Mouse (Mus musculus) stomach, embryonic 16.5 days (tissue): ENCODE results near the gene Tmem234. TPM values are rescaled to one million over a fixed set of nuclear protein-coding genes. Genes with fewer than 3 reads are reported as not detected.

Source experiments
- ATAC-seq: fragments of 200-750 bp; cut with Nextera tagmentation; 2 replicates; pipeline ENCODE4 v1.8.0; 2017; ENCODE audit warnings: moderate number of reproducible peaks, moderate TSS enrichment; ENCODE audit not compliant: insufficient read depth, low FRiP score
- H3K27ac ChIP-seq: fragments of 300-500 bp; sonication (generic); 2 replicates; pipeline ENCODE4 v1.5.1; 2014; ENCODE audit warnings: low read length
- H3K27me3 ChIP-seq: fragments of 300-500 bp; sonication (generic); 2 replicates; pipeline ENCODE4 v1.6.1; 2014; ENCODE audit warnings: low read length, control low read depth, mixed read lengths; ENCODE audit not compliant: control insufficient read depth, insufficient read depth
- H3K36me3 ChIP-seq: fragments of 300-500 bp; sonication (generic); 2 replicates; pipeline ENCODE4 v1.6.1; 2014; ENCODE audit warnings: low read length; ENCODE audit not compliant: control insufficient read depth, insufficient read depth
- H3K4me1 ChIP-seq: fragments of 300-500 bp; sonication (generic); 2 replicates; pipeline ENCODE4 v1.6.1; 2014; ENCODE audit warnings: low read length, control low read depth, mixed read lengths; ENCODE audit not compliant: control insufficient read depth, insufficient read depth
- H3K4me2 ChIP-seq: fragments of 300-500 bp; sonication (generic); 2 replicates; pipeline ENCODE4 v1.6.1; 2014; ENCODE audit warnings: low read depth, low read length, mixed read lengths
- H3K4me3 ChIP-seq: fragments of 300-500 bp; sonication (generic); replicated peaks from 2 replicates; pipeline ENCODE4 v1.5.1; 2014; ENCODE audit warnings: mild to moderate bottlenecking, low read length
- H3K9ac ChIP-seq: fragments of 300-500 bp; sonication (generic); 2 replicates; pipeline ENCODE4 v1.6.1; 2014; ENCODE audit warnings: low read length
- H3K9me3 ChIP-seq: fragments of 300-500 bp; sonication (generic); replicated peaks from 2 replicates; pipeline ENCODE4 v1.6.1; 2016; ENCODE audit warnings: low read length, control low read depth; ENCODE audit not compliant: control insufficient read depth
- WGBS: fragments of 180-500 bp; shearing (Covaris S2); extraction: QIAGEN DNeasy Blood & Tissue Kit; methylation state at CpG from one replicate; pipeline ENCODE4 v1.1.7; 2014; 5-methylcytosine and 5-hydroxymethylcytosine counted together
- polyA plus RNA-seq: library from polyadenylated mRNA; unstranded; fragments of >200 nt; fragmentation: Nextera tagmentation; extraction: Ambion mirVana; gene quantifications from 2 replicates; pipeline ENCODE4 v1.2.1, GENCODE M21; 2015

Tmem234 gene
- polyA plus RNA-seq, 1 experiment from 2014 or later: 181 TPM

DNA sequence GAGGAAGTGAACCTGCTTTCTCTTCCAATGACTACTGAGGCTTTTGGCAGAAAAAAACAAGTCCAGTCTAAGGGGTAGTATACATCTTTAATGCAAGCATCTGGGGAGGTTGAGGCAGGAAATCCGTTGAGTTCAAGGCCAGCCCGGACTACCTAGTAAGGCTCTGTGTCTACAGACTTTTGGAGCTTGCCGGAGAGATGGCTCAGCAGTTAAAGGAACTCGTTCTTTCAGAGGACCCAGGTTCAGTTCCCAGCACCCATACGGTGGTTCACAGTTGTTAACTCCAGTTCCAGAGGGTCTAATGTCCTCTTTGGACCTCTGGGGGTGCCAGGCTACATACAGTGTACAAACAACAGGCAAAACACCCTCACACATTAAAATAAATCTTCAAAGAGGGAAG lies 17.6 kb downstream of the Tmem234 start:
- WGBS: 92% methylated on average over 5 of the region's 5 CpGs
- peak overlapping the region; percentile 82; the same call in 1 of the 2 replicates for H3K27ac ChIP-seq

DNA sequence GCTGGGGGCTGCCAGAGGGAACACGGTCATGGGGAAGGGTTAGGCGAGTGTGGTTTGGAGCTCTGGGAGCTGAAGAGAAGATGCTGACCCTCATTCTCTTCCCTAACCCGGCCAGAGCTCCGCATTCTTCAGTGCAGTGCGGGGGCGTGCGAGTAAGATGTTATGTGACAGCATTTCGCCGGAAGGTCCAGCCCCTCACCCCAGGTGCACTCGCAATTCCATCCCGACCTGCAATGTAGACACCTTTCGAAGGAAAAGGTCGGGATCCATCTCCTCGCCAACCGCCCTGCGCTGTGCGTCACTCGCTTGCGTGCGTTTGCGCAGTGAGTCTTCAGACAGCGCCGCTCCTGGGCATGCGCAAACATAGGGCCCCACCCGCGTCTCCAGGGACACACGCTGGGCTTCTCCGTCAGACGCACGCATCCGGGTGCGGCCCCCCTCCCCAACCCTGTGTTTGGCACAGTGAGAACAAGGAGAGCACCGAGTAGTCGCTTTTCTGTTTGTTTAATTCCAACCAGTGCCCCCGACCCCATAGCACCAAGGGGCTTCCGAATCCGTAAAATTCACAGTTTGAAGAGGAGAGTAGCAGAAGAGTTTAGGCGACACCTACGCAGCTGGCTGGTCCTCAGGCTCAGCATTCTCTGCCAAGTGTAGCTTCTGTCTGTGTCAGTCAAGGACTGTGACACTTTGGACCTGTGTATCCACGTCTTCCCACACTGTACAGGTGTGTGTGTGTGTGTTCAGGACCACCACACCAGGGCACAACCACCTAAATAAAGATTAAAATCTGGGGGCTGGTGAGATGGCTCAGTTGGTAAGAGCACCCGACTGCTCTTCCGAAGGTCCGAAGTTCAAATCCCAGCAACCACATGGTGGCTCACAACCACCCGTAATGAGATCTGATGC lies 18.6 kb downstream of the Tmem234 start, which contains the start of gene Iqcc:
Iqcc (minus strand) TSS at position 314 of the 906 bp plus-strand sequence.
- ATAC-seq: peak; percentile 93
- Histone ChIP-seq H3K9me3 (no peaks in the 10 kb centered on the region), H3K27ac (peak within 1 kb of the TSS; percentile 82), H3K4me3 (peak within 1 kb of the TSS; percentile 82), H3K4me2 (peak within 1 kb of the TSS; percentile 92), H3K4me1 (peaks cover 17% of the 10 kb centered on the region), H3K27me3 (no peaks in the 10 kb centered on the region), H3K36me3 (0 out of 2 replicates have a peak, but pooled peaks cover 4% of the 10 kb centered on the region), H3K9ac (peak within 1 kb of the TSS; percentile 93)
- 4% methylated on average over 43 of the region's 44 CpGs for WGBS

More for the DNA sequence above, 17.6 kb downstream of the Tmem234 start:
- H3K9me3 ChIP-seq: no peaks in the 10 kb centered on the region
- no peaks in the 10 kb centered on the region for H3K27me3 ChIP-seq
- H3K36me3 ChIP-seq: 0 out of 2 replicates have a peak, but pooled peaks cover 4% of the 10 kb centered on the region
- no peak for ATAC-seq
- peak overlapping the region; percentile 82 for H3K4me3 ChIP-seq
- H3K4me1 ChIP-seq: peaks cover 16% of the 10 kb centered on the region
- peak overlapping the region; percentile 92 for H3K4me2 ChIP-seq
- H3K9ac ChIP-seq: peak overlapping the region; percentile 93

DNA sequence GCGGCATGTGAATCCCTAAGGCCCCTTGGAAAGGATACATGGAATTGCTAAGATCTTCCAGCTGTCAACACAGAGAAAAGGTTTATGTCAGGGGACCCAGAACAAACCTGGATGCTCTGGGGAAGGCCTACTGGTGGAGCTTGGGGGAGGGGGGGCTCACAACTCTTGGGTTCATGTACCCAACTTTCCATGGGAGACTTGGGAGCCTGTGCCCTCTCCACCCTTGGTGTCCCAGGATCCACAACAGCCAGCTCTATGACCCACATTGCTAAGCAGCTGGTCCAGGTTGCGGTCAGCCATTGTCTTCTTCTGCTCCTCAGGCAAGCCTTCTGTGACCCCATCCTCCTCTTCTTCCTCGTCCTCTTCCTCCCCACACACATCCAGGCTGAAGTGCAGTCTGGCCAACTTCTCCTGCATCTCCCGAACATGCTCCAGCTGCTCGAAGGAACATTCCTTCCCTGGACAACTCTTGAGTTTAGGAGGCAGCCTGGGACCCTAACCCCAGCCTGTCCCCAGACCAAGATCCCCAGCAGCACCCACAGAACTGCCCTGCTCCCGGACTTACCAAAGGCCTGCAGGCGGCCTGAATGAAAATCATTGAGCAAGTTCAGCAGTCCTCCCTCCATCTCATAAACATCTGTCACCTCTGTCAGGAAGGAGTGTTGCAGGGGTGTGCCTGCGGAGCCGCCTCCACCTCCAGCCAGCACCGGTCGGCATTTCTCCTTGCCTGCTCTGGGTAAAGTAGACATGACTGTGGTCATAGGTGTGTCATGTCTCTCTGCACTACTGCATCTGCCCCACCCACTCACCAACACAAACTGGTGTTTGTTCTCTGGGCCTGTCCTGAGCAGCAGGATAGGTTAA lies 20.2 kb downstream of the Tmem234 start:
- H3K27ac ChIP-seq: peak overlapping the region; percentile 43; the same call in 1 of the 2 replicates
- H3K4me1 ChIP-seq: peaks cover 28% of the 10 kb centered on the region
- no peaks in the 10 kb centered on the region for H3K9me3 ChIP-seq
- H3K4me2 ChIP-seq: no peak overlapping the region; the same call in 1 of the 2 replicates
- H3K4me3 ChIP-seq: no peak overlapping the region
- WGBS: 72% methylated on average over 11 of the region's 11 CpGs
- no peaks in the 10 kb centered on the region for H3K27me3 ChIP-seq
- H3K9ac ChIP-seq: 0 out of 2 replicates have a peak overlapping the region, but pooled peaks have one; percentile 13
- ATAC-seq: no peak
- 0 out of 2 replicates have a peak, but pooled peaks cover 4% of the 10 kb centered on the region for H3K36me3 ChIP-seq

DNA sequence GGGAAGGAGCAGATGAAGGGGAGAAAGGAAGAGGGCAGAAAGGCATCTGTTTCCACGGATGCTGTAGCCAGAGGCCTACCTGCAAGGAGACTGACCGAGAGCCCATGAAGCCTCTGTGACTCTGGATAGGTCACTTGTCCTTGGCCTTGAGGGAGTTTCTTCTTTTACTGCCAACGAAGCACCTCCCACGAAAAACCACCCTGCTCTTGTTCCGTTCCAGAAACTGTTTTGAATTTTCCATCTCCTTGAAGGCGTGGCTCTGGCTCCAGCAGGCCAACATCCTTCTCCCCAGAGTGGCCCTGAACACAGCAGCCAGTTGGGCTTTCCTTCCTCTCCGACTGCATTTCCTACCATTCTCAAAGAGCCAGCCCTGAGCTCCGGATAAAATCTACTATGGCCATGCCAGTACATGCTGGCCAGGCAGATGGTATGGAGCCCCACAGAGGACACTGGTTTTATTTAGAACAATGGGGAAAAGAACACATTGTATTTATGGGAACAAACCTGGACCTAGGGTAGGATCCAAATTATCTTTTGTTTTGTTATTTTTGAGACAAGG lies 20.9 kb downstream of the Tmem234 start:
- H3K27ac ChIP-seq: peak overlapping the region; percentile 43; the same call in 1 of the 2 replicates
- WGBS: 75% methylated on average over 8 of the region's 8 CpGs

DNA sequence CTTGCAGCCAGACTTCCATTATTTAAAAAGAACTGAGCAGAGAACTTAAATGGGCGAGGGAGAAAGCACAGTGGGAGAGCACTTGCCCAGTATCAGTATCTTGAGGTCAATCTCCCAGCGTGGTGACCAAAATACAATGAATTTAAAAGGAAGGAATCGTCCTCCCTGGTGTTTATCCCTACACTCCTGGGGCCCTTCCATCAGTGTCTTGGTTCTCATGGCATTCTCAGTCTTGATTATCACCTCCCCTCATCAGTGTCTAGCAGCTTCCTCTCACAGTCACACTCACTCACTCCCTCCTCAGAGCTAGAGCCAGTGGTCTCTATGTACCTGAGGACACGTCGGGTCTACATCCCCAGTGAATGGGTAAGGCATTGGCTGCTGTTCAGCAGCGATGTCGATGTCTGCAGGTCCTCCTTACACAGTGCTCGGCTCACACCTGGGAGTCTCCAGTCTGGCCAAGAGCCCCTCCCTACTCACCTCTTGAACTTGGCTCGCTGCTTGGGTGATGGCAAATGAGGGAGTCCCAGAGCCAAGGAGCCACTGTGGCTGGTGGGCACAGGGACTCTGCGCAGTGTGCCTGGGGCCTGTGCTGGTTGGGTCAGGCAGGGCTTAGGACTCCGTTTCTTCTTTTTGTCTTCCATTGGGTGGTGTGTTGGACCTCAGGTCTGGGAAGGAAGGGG lies 21.8 kb downstream of the Tmem234 start:
- H3K9ac ChIP-seq: no peak overlapping the region; the same call in 1 of the 2 replicates
- H3K9me3 ChIP-seq: no peaks in the 10 kb centered on the region
- H3K36me3 ChIP-seq: no peaks in the 10 kb centered on the region
- H3K27me3 ChIP-seq: no peaks in the 10 kb centered on the region
- ATAC-seq: no peak
- peak overlapping the region; percentile 80 for H3K4me2 ChIP-seq
- H3K4me3 ChIP-seq: no peak overlapping the region
- peak overlapping the region; percentile 26; the same call in 1 of the 2 replicates for H3K27ac ChIP-seq
- H3K4me1 ChIP-seq: peaks cover 28% of the 10 kb centered on the region
- 75% methylated on average over 11 of the region's 11 CpGs for WGBS

More for the DNA sequence above, 20.9 kb downstream of the Tmem234 start:
- Histone ChIP-seq H3K36me3 (0 out of 2 replicates have a peak, but pooled peaks cover 4% of the 10 kb centered on the region), H3K4me1 (peaks cover 28% of the 10 kb centered on the region), H3K4me2 (no peak overlapping the region; the same call in 1 of the 2 replicates), H3K27me3 (no peaks in the 10 kb centered on the region), H3K4me3 (no peak overlapping the region), H3K9me3 (no peaks in the 10 kb centered on the region), H3K9ac (no peak overlapping the region; the same call in 1 of the 2 replicates)
- ATAC-seq: no peak

DNA sequence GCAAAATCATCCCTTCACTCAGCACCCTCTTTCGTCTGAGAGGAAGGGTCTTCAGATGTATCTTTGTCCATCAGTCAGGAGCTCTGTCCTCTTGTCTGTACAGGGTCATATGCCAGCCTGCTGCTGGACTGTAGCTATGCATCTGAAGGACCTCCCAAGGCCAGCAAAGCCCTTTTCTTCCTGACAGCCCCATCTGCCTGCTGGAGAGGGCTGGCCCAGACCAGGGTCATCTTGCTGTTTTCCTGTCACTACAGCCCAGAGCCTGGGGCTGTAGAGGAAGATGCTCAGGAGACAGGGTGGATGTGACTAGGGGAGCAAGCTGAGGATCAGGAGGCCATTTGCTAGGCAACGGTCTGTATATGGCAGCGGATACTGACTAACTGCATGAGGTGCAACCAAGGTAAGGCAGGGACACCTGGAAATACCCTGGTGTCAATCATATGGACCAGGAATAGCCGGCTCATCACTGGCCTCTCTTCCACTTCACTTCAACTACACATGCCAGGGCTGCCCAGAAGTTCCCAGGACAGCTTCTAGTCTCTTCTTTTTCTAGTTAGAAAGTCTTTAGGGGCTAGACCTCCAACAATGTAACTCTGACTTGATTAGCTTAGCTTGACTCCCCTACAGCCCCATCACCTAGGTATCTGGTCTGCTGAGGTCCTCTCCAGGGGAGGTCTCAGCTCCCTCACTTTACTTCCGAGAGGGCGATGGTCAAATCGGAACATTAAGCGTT lies 22.5 kb downstream of the Tmem234 start:
- H3K27me3 ChIP-seq: no peaks in the 10 kb centered on the region
- peak overlapping the region; percentile 80 for H3K4me2 ChIP-seq
- H3K9ac ChIP-seq: peak overlapping the region; percentile 86
- no peak for ATAC-seq
- H3K4me1 ChIP-seq: peaks cover 28% of the 10 kb centered on the region
- H3K27ac ChIP-seq: peak overlapping the region; percentile 92
- no peaks in the 10 kb centered on the region for H3K9me3 ChIP-seq
- peaks cover 3% of the 10 kb centered on the region; the same call in 1 of the 2 replicates for H3K36me3 ChIP-seq
- WGBS: 14% methylated on average over 8 of the region's 8 CpGs
- peak overlapping the region; percentile 75 for H3K4me3 ChIP-seq

- peak within 1 kb of the TSS; percentile 80 for H3K4me2 ChIP-seq
- ATAC-seq: peak; percentile 34; the same call in 1 of the 2 replicates
- H3K36me3 ChIP-seq: peaks cover 8% of the 10 kb centered on the region
- H3K4me1 ChIP-seq: peaks cover 22% of the 10 kb centered on the region
- H3K9ac ChIP-seq: peak within 1 kb of the TSS; percentile 86
- peak within 1 kb of the TSS; percentile 92 for H3K27ac ChIP-seq
- peak within 1 kb of the TSS; percentile 75 for H3K4me3 ChIP-seq
- H3K27me3 ChIP-seq: no peaks in the 10 kb centered on the region
- no peaks in the 10 kb centered on the region for H3K9me3 ChIP-seq
- under 1% methylated on average over 10 of the region's 10 CpGs for WGBS
Measured at GRCm38 (mm10) chr4:129623681-129624091, 23.2 kb downstream of the Tmem234 start, which contains the start of gene Ccdc28b. TSS of gene Ccdc28b (minus strand) at chr4:129623947.
